Mouse (Mus musculus): Measurements from ENCODE around the gene Tfip11. TPM values are rescaled to one million over a fixed set of nuclear protein-coding genes. Genes with fewer than 3 reads are reported as not detected.

Gene Tfip11
- polyA plus RNA-seq (2012; rRNA removed) = 58.9 and 63.2 TPM in 2 replicates

- Histone ChIP-seq H3K4me1 (replicated peaks; ENCODE audit: control insufficient read depth, insufficient read depth, low read length) (peaks cover 11% of the 10 kb centered on the region; the same call in 1 of the 2 replicates), H3K27ac (ENCODE audit: control insufficient read depth, insufficient read depth, low read length) (no peak within 1 kb of the TSS), H3K27me3 (ENCODE audit: control insufficient read depth, insufficient read depth, low read length) (no peaks in the 10 kb centered on the region), H3K4me3 (ENCODE audit: control insufficient read depth, insufficient read depth, low read length) (peak within 1 kb of the TSS; percentile 75), H3K36me3 (ENCODE audit: control insufficient read depth, insufficient read depth, low read length) (peaks cover 16% of the 10 kb centered on the region)
- 7% methylated on average over 48 of the region's 48 CpGs for whole genome bisulfite sequencing
- peak; percentile 94 for DNase-seq
- TF ChIP-seq POLR2A (IDR thresholded peaks at IDR 0.05; ENCODE audit: control insufficient read depth, extremely low read depth, insufficient read depth, low read length, poor library complexity) = peak; percentile 51; the same call in 1 of the 2 replicates
- peak; percentile 60; the same call in 1 of the 2 replicates for TF ChIP-seq CTCF (IDR thresholded peaks at IDR 0.05; ENCODE audit: borderline replicate concordance, control insufficient read depth, extremely low read depth, insufficient read depth, low read length, poor library complexity)
Observed at GRCm38 (mm10) chr5:112325546-112326445, at the start of gene Tfip11. Gene Tfip11 (plus strand): TSS chr5:112326358.

- no peak overlapping the region for H3K27ac ChIP-seq (ENCODE audit: control insufficient read depth, insufficient read depth, low read length)
- WGBS = under 1% methylated on average over 24 of the region's 24 CpGs
Observed at GRCm38 (mm10) chr5:112276907-112277348, 49.2 kb upstream of the Tfip11 start.

GRCm38 (mm10) chr5:112277906-112278470 lies 48.2 kb upstream of the Tfip11 start:
- Histone ChIP-seq H3K27ac (ENCODE audit: control insufficient read depth, insufficient read depth, low read length) (no peak overlapping the region), H3K4me1 (replicated peaks; ENCODE audit: control insufficient read depth, insufficient read depth, low read length) (peaks cover 56% of the 10 kb centered on the region)
- WGBS = 42% methylated on average over 11 of the region's 11 CpGs

More at GRCm38 (mm10) chr5:112276907-112277348, 49.2 kb upstream of the Tfip11 start:
- Histone ChIP-seq H3K27me3 (ENCODE audit: control insufficient read depth, insufficient read depth, low read length) (no peaks in the 10 kb centered on the region), H3K36me3 (ENCODE audit: control insufficient read depth, insufficient read depth, low read length) (no peaks in the 10 kb centered on the region), H3K4me1 (replicated peaks; ENCODE audit: control insufficient read depth, insufficient read depth, low read length) (peaks cover 52% of the 10 kb centered on the region), H3K4me3 (ENCODE audit: control insufficient read depth, insufficient read depth, low read length) (peak overlapping the region; percentile 83)
- DNase-seq = no peak
- TF ChIP-seq POLR2A (IDR thresholded peaks at IDR 0.05; ENCODE audit: control insufficient read depth, extremely low read depth, insufficient read depth, low read length, poor library complexity) (peak; percentile 23; the same call in 1 of the 2 replicates), CTCF (IDR thresholded peaks at IDR 0.05; ENCODE audit: borderline replicate concordance, control insufficient read depth, extremely low read depth, insufficient read depth, low read length, poor library complexity) (no peak)

GRCm38 (mm10) chr5:112279181-112280021 lies 46.8 kb upstream of the Tfip11 start:
- Histone ChIP-seq H3K27me3 (ENCODE audit: control insufficient read depth, insufficient read depth, low read length) (no peaks in the 10 kb centered on the region), H3K4me1 (replicated peaks; ENCODE audit: control insufficient read depth, insufficient read depth, low read length) (peaks cover 64% of the 10 kb centered on the region), H3K4me3 (ENCODE audit: control insufficient read depth, insufficient read depth, low read length) (no peak overlapping the region), H3K36me3 (ENCODE audit: control insufficient read depth, insufficient read depth, low read length) (no peaks in the 10 kb centered on the region), H3K27ac (ENCODE audit: control insufficient read depth, insufficient read depth, low read length) (no peak overlapping the region)
- 60% methylated on average over 17 of the region's 17 CpGs for WGBS
- TF ChIP-seq POLR2A (IDR thresholded peaks at IDR 0.05; ENCODE audit: control insufficient read depth, extremely low read depth, insufficient read depth, low read length, poor library complexity) = no peak
- TF ChIP-seq CTCF (IDR thresholded peaks at IDR 0.05; ENCODE audit: borderline replicate concordance, control insufficient read depth, extremely low read depth, insufficient read depth, low read length, poor library complexity) = no peak
- no peak for DNase-seq

More at GRCm38 (mm10) chr5:112277906-112278470, 48.2 kb upstream of the Tfip11 start:
- DNase-seq = no peak
- Histone ChIP-seq H3K36me3 (ENCODE audit: control insufficient read depth, insufficient read depth, low read length) (no peaks in the 10 kb centered on the region), H3K27me3 (ENCODE audit: control insufficient read depth, insufficient read depth, low read length) (no peaks in the 10 kb centered on the region), H3K4me3 (ENCODE audit: control insufficient read depth, insufficient read depth, low read length) (no peak overlapping the region)
- no peak for TF ChIP-seq CTCF (IDR thresholded peaks at IDR 0.05; ENCODE audit: borderline replicate concordance, control insufficient read depth, extremely low read depth, insufficient read depth, low read length, poor library complexity)

GRCm38 (mm10) chr5:112280151-112280550 lies 46.0 kb upstream of the Tfip11 start:
- no peak overlapping the region for H3K27ac ChIP-seq (ENCODE audit: control insufficient read depth, insufficient read depth, low read length)
- H3K27me3 ChIP-seq (ENCODE audit: control insufficient read depth, insufficient read depth, low read length) = no peaks in the 10 kb centered on the region
- H3K4me1 ChIP-seq (replicated peaks; ENCODE audit: control insufficient read depth, insufficient read depth, low read length) = peaks cover 64% of the 10 kb centered on the region
- DNase-seq = no peak
- no peaks in the 10 kb centered on the region for H3K36me3 ChIP-seq (ENCODE audit: control insufficient read depth, insufficient read depth, low read length)
- H3K4me3 ChIP-seq (ENCODE audit: control insufficient read depth, insufficient read depth, low read length) = no peak overlapping the region
- TF ChIP-seq POLR2A (IDR thresholded peaks at IDR 0.05; ENCODE audit: control insufficient read depth, extremely low read depth, insufficient read depth, low read length, poor library complexity) (no peak), CTCF (IDR thresholded peaks at IDR 0.05; ENCODE audit: borderline replicate concordance, control insufficient read depth, extremely low read depth, insufficient read depth, low read length, poor library complexity) (no peak)
- WGBS = 56% methylated on average over 7 of the region's 7 CpGs

Measured in thymus, adult 2 months (tissue).